Mouse (Mus musculus) MN1 (cell line): ENCODE results near the gene Gm14418.

Experiments used
- DNase-seq: peaks from one replicate; pipeline ENCODE4 v3.0.0-alpha.2; 2016; ENCODE audit warnings: low spot score

Gene Gm14418

GRCm38 (mm10) chr2:177398096-177398495, at the start of gene Gm14418:
Gene Gm14418 (minus strand): TSS chr2:177398320.
- DNase-seq, result peak; percentile 52
